Mouse (Mus musculus): Measurements from ENCODE around the gene Cntd1.
"Not testable (repeated sequence)": the region's sequence is repeated elsewhere in the genome, so short reads cannot be mapped to it uniquely, and the experiment has no call there.

The Cntd1 gene

GRCm38 (mm10) chr11:101283805-101284204 lies 5.0 kb downstream of the Cntd1 start:
- DNase-seq (ENCODE audit: low read depth): no peak

- DNase-seq (ENCODE audit: low read depth): peak; percentile 60
Measured at GRCm38 (mm10) chr11:101287306-101287705, 8.5 kb downstream of the Cntd1 start.

GRCm38 (mm10) chr11:101291231-101291630 lies 12.4 kb downstream of the Cntd1 start:
- no peak for DNase-seq (ENCODE audit: low read depth)

- DNase-seq (ENCODE audit: low read depth): no peak
Measured at GRCm38 (mm10) chr11:101295191-101295590, 16.4 kb downstream of the Cntd1 start.

- DNase-seq (ENCODE audit: low read depth): no peak
Measured at GRCm38 (mm10) chr11:101300881-101301280, 22.1 kb downstream of the Cntd1 start.

- no peak for DNase-seq (ENCODE audit: low read depth)
Measured at GRCm38 (mm10) chr11:101301299-101302003, 22.6 kb downstream of the Cntd1 start.

- peak; percentile 73 for DNase-seq (ENCODE audit: low read depth)
Measured at GRCm38 (mm10) chr11:101302004-101302798, 23.4 kb downstream of the Cntd1 start, which contains the start of gene Becn1. TSS of gene Becn1 (minus strand) at chr11:101302286.

GRCm38 (mm10) chr11:101307744-101308143 lies 28.9 kb downstream of the Cntd1 start:
- DNase-seq (ENCODE audit: low read depth): no peak

DNA sequence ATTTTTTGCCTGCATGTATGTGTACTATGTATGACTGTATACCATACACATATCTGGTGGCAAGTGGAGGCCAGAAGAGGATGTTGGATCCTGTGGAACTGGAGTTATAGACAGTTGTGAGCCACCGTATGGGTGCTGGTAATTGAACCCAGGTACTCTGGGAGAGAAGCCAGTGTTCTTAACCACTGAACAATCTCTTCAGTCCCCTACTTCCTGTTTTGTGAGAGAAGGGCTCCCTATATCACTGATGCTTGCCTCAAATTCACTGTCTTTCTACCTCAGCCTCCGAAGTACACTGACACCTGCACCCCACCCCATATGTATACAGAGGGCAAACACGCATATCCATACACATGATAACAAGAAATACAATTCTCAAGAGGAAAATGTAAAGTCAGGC lies 32.3 kb downstream of the Cntd1 start:
- DNase-seq (ENCODE audit: low read depth): no peak

GRCm38 (mm10) chr11:101312150-101312549 lies 33.3 kb downstream of the Cntd1 start:
- no peak for DNase-seq (ENCODE audit: low read depth)

DNA sequence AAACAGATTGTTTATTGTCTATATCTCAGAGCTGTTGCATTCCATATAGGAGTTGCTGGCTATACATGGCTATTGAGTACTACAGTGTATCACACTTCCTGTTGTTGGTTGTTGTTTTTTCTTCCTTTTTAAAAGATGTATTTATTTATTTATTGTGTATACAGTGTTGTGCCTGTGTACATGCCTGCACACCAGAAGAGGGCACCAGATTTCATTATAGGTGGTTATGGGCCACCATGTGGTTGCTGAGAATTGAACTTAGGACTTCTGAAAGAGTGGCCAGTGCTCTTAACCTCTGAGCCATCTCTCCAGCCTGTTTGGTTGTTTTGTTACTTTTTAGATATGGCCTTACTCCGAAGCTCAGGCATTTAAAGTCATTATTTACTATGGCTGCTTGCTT lies 35.8 kb downstream of the Cntd1 start:
- no peak for DNase-seq (ENCODE audit: low read depth)

- no peak for DNase-seq (ENCODE audit: low read depth)
Measured at GRCm38 (mm10) chr11:101315082-101315650, 36.4 kb downstream of the Cntd1 start.

DNA sequence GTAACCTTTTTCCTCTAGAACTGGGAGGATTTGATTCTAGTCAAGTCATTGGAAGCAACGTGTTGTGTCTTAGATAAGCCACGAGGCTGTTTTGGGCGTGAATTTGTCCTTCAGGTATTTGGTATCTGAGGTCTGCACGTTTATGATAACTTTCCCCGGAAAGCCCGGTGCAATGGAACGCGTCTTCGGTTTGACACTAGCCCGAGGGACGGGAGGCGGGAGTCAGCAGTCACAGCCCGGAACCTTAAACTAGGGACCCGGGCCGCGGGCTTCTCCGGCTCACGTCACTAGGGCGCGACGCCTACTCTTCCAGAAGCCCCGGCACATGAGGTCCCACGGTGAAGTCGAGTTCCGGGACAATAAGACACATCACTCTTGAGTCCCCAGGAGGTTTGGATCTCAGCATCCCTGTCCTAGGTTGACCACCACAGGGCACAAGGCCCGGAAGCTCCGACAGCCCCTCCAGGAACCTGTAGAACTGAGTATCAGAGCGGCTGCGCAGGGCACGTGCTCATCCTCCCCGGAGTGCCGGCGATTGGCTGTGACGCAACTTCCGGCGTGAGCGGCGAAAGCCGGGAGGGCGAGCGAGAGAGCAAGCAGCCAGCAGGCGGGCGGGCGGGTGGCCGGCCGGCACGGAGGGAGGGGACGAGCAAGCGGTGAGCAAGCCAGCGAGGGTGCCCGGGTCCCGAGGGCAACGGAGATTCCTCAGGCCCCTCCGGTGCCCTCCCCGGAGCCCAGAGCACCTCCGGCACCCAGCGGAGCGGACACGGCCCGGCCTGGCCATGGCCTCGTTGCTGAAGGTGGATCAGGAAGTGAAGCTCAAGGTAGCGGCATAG lies 37.1 kb downstream of the Cntd1 start, which contains the start of gene Psme3:
Gene Psme3 (plus strand): TSS at position 549 of the 836 bp plus-strand sequence.
- DNase-seq (ENCODE audit: low read depth): peak; percentile 70

- no peak for DNase-seq (ENCODE audit: low read depth)
Measured at GRCm38 (mm10) chr11:101316501-101316917, 37.7 kb downstream of the Cntd1 start.

- peak; percentile 30 for DNase-seq (ENCODE audit: low read depth)
Measured at GRCm38 (mm10) chr11:101323609-101324008, 44.8 kb downstream of the Cntd1 start.

DNA sequence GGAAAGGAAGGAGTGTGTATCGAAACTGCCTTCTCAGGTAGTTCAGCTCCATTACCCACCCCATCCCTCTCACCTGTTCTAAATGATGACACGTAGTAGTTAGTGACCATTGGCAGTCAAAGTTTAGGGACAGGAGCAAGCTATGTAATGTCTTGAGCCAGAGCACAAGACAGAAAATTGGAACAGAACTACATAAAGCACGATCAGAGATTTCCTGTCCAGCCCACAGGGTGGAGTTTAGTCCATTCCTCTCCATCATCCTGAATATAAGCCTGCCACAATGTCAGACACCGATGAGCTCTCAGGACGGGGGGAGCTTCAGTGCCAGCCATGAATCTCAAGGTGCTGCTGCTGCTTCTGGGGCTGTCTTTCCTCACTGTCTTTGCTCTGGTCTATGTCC lies 46.0 kb downstream of the Cntd1 start, which contains the start of gene Aoc2:
Gene Aoc2 (plus strand): TSS at position 301 of the 400 bp plus-strand sequence.
- no peak for DNase-seq (ENCODE audit: low read depth)

- DNase-seq (ENCODE audit: low read depth): not testable (repeated sequence)
Measured at GRCm38 (mm10) chr11:101325201-101325600, 46.4 kb downstream of the Cntd1 start.

DNA sequence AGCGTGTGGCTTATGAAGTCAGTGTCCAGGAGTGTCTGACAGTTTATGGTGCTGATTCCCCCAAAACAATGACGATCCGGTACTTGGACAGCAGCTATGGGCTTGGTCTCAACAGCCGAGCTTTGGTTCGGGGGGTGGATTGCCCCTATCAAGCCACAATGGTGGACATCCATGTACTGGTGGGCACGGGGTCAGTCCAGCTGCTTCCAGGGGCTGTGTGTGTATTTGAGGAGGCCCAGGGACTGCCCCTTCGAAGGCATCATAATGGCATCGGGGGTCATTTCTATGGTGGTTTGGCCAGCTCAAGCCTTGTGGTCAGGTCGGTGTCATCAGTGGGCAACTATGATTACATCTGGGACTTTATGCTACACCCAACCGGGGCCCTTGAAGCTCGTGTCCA lies 47.3 kb downstream of the Cntd1 start:
- no peak for DNase-seq (ENCODE audit: low read depth)

GRCm38 (mm10) chr11:101327311-101327710 lies 48.5 kb downstream of the Cntd1 start:
- DNase-seq (ENCODE audit: low read depth): no peak

DNA sequence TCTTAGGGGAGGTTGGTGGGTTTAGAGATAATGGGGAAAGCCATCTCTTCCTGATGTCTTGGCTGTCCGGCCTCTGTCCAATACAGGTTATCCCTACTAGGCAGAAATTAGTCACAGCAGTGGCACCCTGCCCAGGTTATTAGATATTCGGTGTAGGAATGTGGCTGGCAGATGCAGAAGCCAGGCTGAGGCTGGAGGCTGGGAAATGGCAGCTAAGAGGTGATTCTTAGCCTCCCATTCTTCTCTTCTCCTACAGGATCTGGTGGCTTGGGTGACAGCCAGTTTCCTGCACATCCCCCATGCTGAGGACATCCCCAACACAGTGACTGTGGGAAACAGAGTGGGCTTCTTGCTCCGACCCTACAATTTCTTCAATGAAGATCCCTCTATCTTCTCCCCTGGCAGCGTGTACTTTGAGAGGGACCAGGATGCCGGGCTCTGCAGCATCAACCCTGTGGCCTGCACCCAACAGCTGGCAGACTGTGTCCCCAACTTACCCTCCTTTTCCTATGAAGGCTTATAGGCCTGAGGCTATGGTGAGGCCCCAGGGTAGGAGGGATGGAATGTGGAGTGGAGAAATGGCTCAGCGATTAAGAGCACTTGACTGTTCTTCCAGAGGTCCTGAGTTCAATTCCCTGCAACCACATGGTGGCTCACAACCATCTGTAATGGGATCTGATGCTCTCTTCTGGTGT lies 50.3 kb downstream of the Cntd1 start:
- DNase-seq (ENCODE audit: low read depth): peak; percentile 69

DNA sequence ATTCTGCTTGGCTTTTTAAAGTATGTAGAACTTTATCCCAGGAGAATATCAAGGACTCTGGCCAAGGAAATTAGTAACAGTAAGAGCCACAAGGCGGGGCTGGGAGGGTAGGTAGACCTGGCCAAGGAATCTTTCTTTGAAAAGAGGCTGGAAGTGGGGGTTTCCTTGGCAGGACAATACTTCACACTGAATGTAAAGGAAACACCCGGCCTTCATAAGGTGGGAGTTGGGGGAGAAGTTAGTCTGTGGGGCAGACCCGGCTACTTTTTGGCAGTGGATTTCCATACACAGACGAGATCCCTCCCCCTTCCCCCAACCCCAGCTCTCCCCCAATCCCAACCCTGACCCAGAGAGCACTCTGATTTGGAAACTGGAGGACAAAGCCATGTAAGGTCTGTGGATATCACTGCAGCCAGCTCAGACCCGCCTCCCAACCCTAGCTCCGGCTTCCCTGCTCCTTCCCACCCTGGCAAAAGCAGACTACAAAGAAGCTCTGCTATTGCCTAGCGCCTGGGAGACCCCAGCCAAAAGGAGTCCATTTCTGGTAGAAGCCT lies 51.6 kb downstream of the Cntd1 start, which contains the start of gene Aoc3:
Gene Aoc3 (plus strand): TSS at position 235 of the 554 bp plus-strand sequence.
- DNase-seq (ENCODE audit: low read depth): peak; percentile 46
